Mouse (Mus musculus) v-Abl transformed pro-B cells (cell line): Measurements from ENCODE around the gene Plekha6.

Experiments used
- in situ Hi-C, 2 experiments: fragments of 400-800 bp; cut with MboI; formaldehyde crosslinking; loops; one replicate each; pipeline ENCODE4 v1.15.1; 2025; ENCODE audit not compliant: unreplicated experiment in 2 of 2

Gene Plekha6

GRCm38 (mm10) chr1:133228809-133229487 is 64.9 kb downstream of the Plekha6 start:
- in situ Hi-C loops, result no loop called here

GRCm38 (mm10) chr1:133231523-133232193 is 67.6 kb downstream of the Plekha6 start:
- in situ Hi-C loops, result no loop called here

- in situ Hi-C loops, result no loop called here
Observed at GRCm38 (mm10) chr1:133235909-133236308, 71.9 kb downstream of the Plekha6 start.

GRCm38 (mm10) chr1:133236693-133237440 is 72.9 kb downstream of the Plekha6 start:
- in situ Hi-C loops, result no loop called here

- in situ Hi-C loops, result no loop called here
Observed at GRCm38 (mm10) chr1:133237670-133238069, 73.7 kb downstream of the Plekha6 start.

- in situ Hi-C loops, result no loop called here
Observed at GRCm38 (mm10) chr1:133239121-133239812, 75.3 kb downstream of the Plekha6 start.

- in situ Hi-C loops, result no loop called here
Observed at GRCm38 (mm10) chr1:133239813-133240160, 75.8 kb downstream of the Plekha6 start.

- in situ Hi-C loops, result no loop called here
Observed at GRCm38 (mm10) chr1:133240881-133241280, 76.9 kb downstream of the Plekha6 start.

- in situ Hi-C loops, result no loop called here
Observed at GRCm38 (mm10) chr1:133244668-133245067, 80.7 kb downstream of the Plekha6 start.

GRCm38 (mm10) chr1:133245690-133246619 is 81.9 kb downstream of the Plekha6 start:
- in situ Hi-C loops, result no loop called here

- in situ Hi-C loops, result no loop called here
Observed at GRCm38 (mm10) chr1:133247189-133247588, 83.2 kb downstream of the Plekha6 start.

- in situ Hi-C loops, result no loop called here
Observed at GRCm38 (mm10) chr1:133250761-133251160, 86.8 kb downstream of the Plekha6 start.

GRCm38 (mm10) chr1:133251625-133252034 is 87.6 kb downstream of the Plekha6 start:
- in situ Hi-C loops, result no loop called here

GRCm38 (mm10) chr1:133252251-133252650 is 88.2 kb downstream of the Plekha6 start:
- in situ Hi-C loops, result no loop called here

GRCm38 (mm10) chr1:133252801-133253531 is 89.0 kb downstream of the Plekha6 start:
- in situ Hi-C loops, result no loop called here

- in situ Hi-C loops, result no loop called here
Observed at GRCm38 (mm10) chr1:133253532-133253866, 89.5 kb downstream of the Plekha6 start.

GRCm38 (mm10) chr1:133254226-133254625 is 90.2 kb downstream of the Plekha6 start:
- in situ Hi-C loops, result no loop called here

- in situ Hi-C loops, result no loop called here
Observed at GRCm38 (mm10) chr1:133254856-133255764, 91.1 kb downstream of the Plekha6 start.
